Mouse (Mus musculus) T-helper 2 cell (primary cell): ENCODE data around the gene Lypd3.
"Not testable (repeated sequence)": the region's sequence is repeated elsewhere in the genome, so short reads cannot be mapped to it uniquely, and the experiment has no call there.

Experiments
- in situ Hi-C: fragments of 300-600 bp; cut with MboI, MseI; formaldehyde crosslinking; loops from one replicate; pipeline ENCODE4 v1.15.1; 2025; ENCODE audit warnings: high pct_unique_total_duplicates

The Lypd3 gene

GRCm38 (mm10) chr7:24612308-24612910 is 23.9 kb upstream of the Lypd3 start:
- in situ Hi-C loops = loop anchor here (5.0 kb wide), 1 partner anchor 80 kb away; the partner anchor contains the start of gene Irgq

GRCm38 (mm10) chr7:24614816-24615215 is 21.5 kb upstream of the Lypd3 start:
- in situ Hi-C loops = loop anchor here (5.0 kb wide), 1 partner anchor 83 kb away; the partner anchor contains the start of gene Irgq

GRCm38 (mm10) chr7:24617763-24618162 is 18.6 kb upstream of the Lypd3 start:
- in situ Hi-C loops = no loop called here

GRCm38 (mm10) chr7:24618374-24618773 is 18.0 kb upstream of the Lypd3 start:
- in situ Hi-C loops = not testable (repeated sequence)

- in situ Hi-C loops = no loop called here
Measured at GRCm38 (mm10) chr7:24619671-24620397, 16.5 kb upstream of the Lypd3 start.

- in situ Hi-C loops = no loop called here
Measured at GRCm38 (mm10) chr7:24621193-24621592, 15.2 kb upstream of the Lypd3 start.

- in situ Hi-C loops = no loop called here
Measured at GRCm38 (mm10) chr7:24622967-24623366, 13.4 kb upstream of the Lypd3 start.

- in situ Hi-C loops = no loop called here
Measured at GRCm38 (mm10) chr7:24628685-24629610, 7.4 kb upstream of the Lypd3 start.

GRCm38 (mm10) chr7:24629672-24630071 is 6.7 kb upstream of the Lypd3 start:
- in situ Hi-C loops = no loop called here

- in situ Hi-C loops = no loop called here
Measured at GRCm38 (mm10) chr7:24630116-24630880, 6.1 kb upstream of the Lypd3 start.

GRCm38 (mm10) chr7:24637046-24637445 is 696 bp downstream of the Lypd3 start:
- in situ Hi-C loops = no loop called here

- in situ Hi-C loops = no loop called here
Measured at GRCm38 (mm10) chr7:24638026-24638856, 1.9 kb downstream of the Lypd3 start.

GRCm38 (mm10) chr7:24640450-24640849 is 4.1 kb downstream of the Lypd3 start:
- in situ Hi-C loops = loop anchor here (5.0 kb wide), 1 partner anchor 38 kb away; no protein-coding TSS in a partner anchor

GRCm38 (mm10) chr7:24642491-24642890 is 6.1 kb downstream of the Lypd3 start:
- in situ Hi-C loops = loop anchor here (5.0 kb wide), 1 partner anchor 40 kb away; no protein-coding TSS in a partner anchor

- in situ Hi-C loops = loop anchor here (5.0 kb wide), 1 partner anchor 42 kb away; no protein-coding TSS in a partner anchor
Measured at GRCm38 (mm10) chr7:24644492-24644891, 8.1 kb downstream of the Lypd3 start.

GRCm38 (mm10) chr7:24644996-24645395 is 8.6 kb downstream of the Lypd3 start:
- in situ Hi-C loops = loop anchor here (5.0 kb wide), 1 partner anchor 43 kb away; no protein-coding TSS in a partner anchor

- in situ Hi-C loops = no loop called here
Measured at GRCm38 (mm10) chr7:24646486-24646885, 10.1 kb downstream of the Lypd3 start.

- in situ Hi-C loops = loop anchor here (10.0 kb wide), 1 partner anchor 701 kb away; no protein-coding TSS in a partner anchor
Measured at GRCm38 (mm10) chr7:24653681-24654080, 17.3 kb downstream of the Lypd3 start.

GRCm38 (mm10) chr7:24659737-24660357 is 23.5 kb downstream of the Lypd3 start:
- in situ Hi-C loops = loop anchor here (10.0 kb wide), 1 partner anchor 695 kb away; no protein-coding TSS in a partner anchor
